Mouse (Mus musculus): ENCODE measurements around the gene Sh3pxd2a. TPM values are rescaled to one million over a fixed set of nuclear protein-coding genes. Genes with fewer than 3 reads are reported as not detected.
"Not testable (repeated sequence)": the region's sequence is repeated elsewhere in the genome, so short reads cannot be mapped to it uniquely, and the experiment has no call there.

Gene Sh3pxd2a
- polyA plus RNA-seq, 1 experiment from 2014 or later, result 3.9 TPM

DNA sequence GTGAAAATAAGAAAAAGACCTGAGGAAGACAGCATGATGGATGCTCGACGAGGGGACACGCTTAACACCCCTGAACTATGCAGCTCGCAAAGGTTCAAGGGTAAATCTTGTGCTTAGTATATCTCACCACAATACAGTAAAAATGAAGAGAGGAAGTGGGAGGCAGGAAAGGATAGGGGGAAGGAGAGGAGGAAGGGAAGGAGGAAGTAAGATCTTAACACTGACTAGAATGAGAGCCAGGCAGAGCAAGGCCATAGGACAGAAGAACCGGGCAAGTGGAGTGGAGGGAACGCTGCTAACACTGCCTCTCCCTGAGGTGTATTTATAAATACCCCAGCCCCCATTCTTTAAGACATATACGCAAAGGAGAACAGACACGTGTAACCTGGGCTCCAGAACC, 58.7 kb downstream of the Sh3pxd2a start:
- Histone ChIP-seq H3K36me3 (peaks cover 22% of the 10 kb centered on the region), H3K4me3 (no peak overlapping the region), H3K4me1 (peaks cover 86% of the 10 kb centered on the region), H3K9me3 (no peaks in the 10 kb centered on the region; the same call in 1 of the 2 replicates), H3K27me3 (ENCODE audit: insufficient read depth, poor library complexity, severe bottlenecking) (no peaks in the 10 kb centered on the region), H3K27ac (peak overlapping the region; percentile 74)
- 78% methylated on average over 8 of the region's 8 CpGs for WGBS
- no peak for DNase-seq (ENCODE audit: low spot score)

GRCm38 (mm10) chr19:47403391-47404379, 60.5 kb downstream of the Sh3pxd2a start:
- no peak for DNase-seq (ENCODE audit: low spot score)
- no peaks in the 10 kb centered on the region for H3K27me3 ChIP-seq (ENCODE audit: insufficient read depth, poor library complexity, severe bottlenecking)
- 58% methylated on average over 3 of the region's 3 CpGs for WGBS
- no peaks in the 10 kb centered on the region; the same call in 1 of the 2 replicates for H3K9me3 ChIP-seq
- peak overlapping the region; percentile 4; the same call in 1 of the 2 replicates for H3K4me3 ChIP-seq
- peaks cover 17% of the 10 kb centered on the region for H3K36me3 ChIP-seq
- peak overlapping the region; percentile 81 for H3K27ac ChIP-seq
- peaks cover 75% of the 10 kb centered on the region for H3K4me1 ChIP-seq

- Histone ChIP-seq H3K27me3 (ENCODE audit: insufficient read depth, poor library complexity, severe bottlenecking) (no peaks in the 10 kb centered on the region), H3K27ac (peak overlapping the region; percentile 81), H3K9me3 (no peaks in the 10 kb centered on the region), H3K4me3 (peak overlapping the region; percentile 4; the same call in 1 of the 2 replicates), H3K4me1 (peaks cover 75% of the 10 kb centered on the region), H3K36me3 (peaks cover 10% of the 10 kb centered on the region)
- peak; percentile 95 for DNase-seq (ENCODE audit: low spot score)
- 4% methylated on average over 6 of the region's 6 CpGs for WGBS
These were observed 61.2 kb downstream of the Sh3pxd2a start for GRCm38 (mm10) chr19:47402976-47403375.

GRCm38 (mm10) chr19:47402544-47402943, 61.7 kb downstream of the Sh3pxd2a start:
- no peak for DNase-seq (ENCODE audit: low spot score)
- Histone ChIP-seq H3K4me3 (peak overlapping the region; percentile 4; the same call in 1 of the 2 replicates), H3K9me3 (no peaks in the 10 kb centered on the region), H3K4me1 (peaks cover 75% of the 10 kb centered on the region), H3K27ac (peak overlapping the region; percentile 81), H3K36me3 (peaks cover 7% of the 10 kb centered on the region), H3K27me3 (ENCODE audit: insufficient read depth, poor library complexity, severe bottlenecking) (no peaks in the 10 kb centered on the region)
- WGBS, result 50% methylated on average over 4 of the region's 4 CpGs

GRCm38 (mm10) chr19:47399709-47400108, 64.5 kb downstream of the Sh3pxd2a start:
- no peaks in the 10 kb centered on the region for H3K27me3 ChIP-seq (ENCODE audit: insufficient read depth, poor library complexity, severe bottlenecking)
- H3K4me1 ChIP-seq, result peaks cover 61% of the 10 kb centered on the region
- H3K4me3 ChIP-seq, result no peak overlapping the region
- no peaks in the 10 kb centered on the region for H3K9me3 ChIP-seq
- H3K36me3 ChIP-seq, result peaks cover 17% of the 10 kb centered on the region
- no peak for DNase-seq (ENCODE audit: low spot score)
- H3K27ac ChIP-seq, result no peak overlapping the region
- WGBS, result 92% methylated on average over 4 of the region's 4 CpGs

- Histone ChIP-seq H3K4me1 (peaks cover 59% of the 10 kb centered on the region), H3K27ac (no peak overlapping the region), H3K4me3 (no peak overlapping the region), H3K9me3 (no peaks in the 10 kb centered on the region), H3K36me3 (peaks cover 23% of the 10 kb centered on the region), H3K27me3 (ENCODE audit: insufficient read depth, poor library complexity, severe bottlenecking) (no peaks in the 10 kb centered on the region)
- no peak for DNase-seq (ENCODE audit: low spot score)
- 95% methylated on average over 11 of the region's 11 CpGs for WGBS
These were observed 65.2 kb downstream of the Sh3pxd2a start for GRCm38 (mm10) chr19:47399029-47399428.

DNA sequence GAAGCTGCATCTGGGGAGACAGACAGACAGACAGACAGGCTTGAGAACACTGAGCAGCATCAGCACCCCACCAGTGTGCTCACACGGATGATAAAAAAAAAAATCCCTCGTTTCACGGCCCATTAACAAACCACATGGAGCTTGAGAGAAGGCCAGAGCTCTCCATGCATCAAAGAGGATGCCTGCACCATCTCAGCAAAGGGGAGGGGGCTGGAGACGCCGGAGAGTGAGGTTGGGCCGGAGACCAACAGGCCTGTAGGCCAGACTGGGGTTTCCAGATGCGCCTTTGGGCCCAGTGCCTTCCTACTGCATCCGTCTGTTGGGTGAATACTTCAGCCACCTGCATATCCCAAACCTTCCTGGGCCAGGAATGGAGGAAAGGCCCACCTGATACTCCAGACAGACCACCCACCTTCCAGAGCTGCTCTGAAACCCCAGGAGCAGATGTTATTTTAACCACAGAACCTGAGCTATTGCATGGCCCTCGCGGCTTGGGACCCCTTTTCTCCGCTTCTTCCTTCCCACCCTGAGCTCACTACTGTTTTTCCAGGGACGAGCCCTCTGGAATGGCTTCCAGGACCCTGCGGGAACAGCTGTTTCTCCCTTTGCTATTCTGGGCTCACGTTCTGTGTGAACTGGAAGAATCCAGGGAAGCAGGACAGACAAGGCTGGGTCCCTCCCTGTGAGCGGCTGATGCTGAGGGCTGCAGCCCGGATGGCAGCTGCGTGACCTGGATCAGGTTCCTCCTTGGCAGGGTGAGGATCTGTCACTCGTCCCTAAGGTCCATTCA, 66.1 kb downstream of the Sh3pxd2a start:
- Histone ChIP-seq H3K4me1 (peaks cover 49% of the 10 kb centered on the region), H3K27ac (peak overlapping the region; percentile 59), H3K4me3 (no peak overlapping the region), H3K9me3 (no peaks in the 10 kb centered on the region), H3K27me3 (ENCODE audit: insufficient read depth, poor library complexity, severe bottlenecking) (no peaks in the 10 kb centered on the region), H3K36me3 (peaks cover 27% of the 10 kb centered on the region)
- 57% methylated on average over 18 of the region's 18 CpGs for WGBS
- no peak for DNase-seq (ENCODE audit: low spot score)

DNA sequence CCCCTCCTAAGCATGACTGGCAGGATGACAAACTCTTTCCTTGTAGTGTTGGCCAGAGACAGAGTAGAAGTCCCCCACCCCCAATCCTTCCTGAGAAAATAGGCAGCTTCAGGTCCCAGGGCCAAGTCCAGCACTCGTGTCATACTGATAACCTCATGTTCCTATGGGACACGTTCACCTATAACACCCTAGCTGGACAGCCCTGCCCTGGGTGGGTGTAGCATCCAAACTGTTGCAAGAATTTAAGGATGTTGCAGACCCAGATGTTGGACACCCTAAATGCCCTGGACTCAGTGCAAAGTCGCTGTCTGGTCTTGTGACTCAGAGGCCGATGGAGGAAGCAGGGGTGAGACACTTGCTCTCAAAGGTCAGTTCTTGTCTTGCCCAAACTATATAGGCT, 68.9 kb downstream of the Sh3pxd2a start:
- Histone ChIP-seq H3K4me1 (peaks cover 31% of the 10 kb centered on the region), H3K27me3 (ENCODE audit: insufficient read depth, poor library complexity, severe bottlenecking) (no peaks in the 10 kb centered on the region)

DNA sequence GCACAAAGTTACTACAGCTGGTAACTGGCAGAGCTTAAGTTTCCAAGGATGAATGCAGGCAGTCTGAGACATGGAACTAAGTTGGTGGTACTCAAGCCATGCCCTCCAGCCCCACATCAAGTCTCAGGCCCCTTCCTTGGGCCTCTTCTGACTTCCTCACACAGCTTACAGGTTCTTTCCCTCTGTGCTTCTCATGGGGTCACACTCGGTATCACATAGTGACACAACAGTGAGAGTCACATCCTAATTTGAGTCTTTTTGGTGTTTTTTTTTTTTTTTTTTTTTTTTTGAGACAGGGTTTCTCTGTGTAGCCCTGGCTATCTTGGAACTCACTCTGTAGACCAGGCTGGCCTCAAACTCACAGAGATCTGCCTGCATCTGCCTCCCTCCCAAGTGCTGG, 69.4 kb downstream of the Sh3pxd2a start:
- H3K9me3 ChIP-seq; H3K27ac ChIP-seq; DNase-seq (ENCODE audit: low spot score); H3K27me3 ChIP-seq (ENCODE audit: insufficient read depth, poor library complexity, severe bottlenecking); H3K4me3 ChIP-seq: not testable (repeated sequence)
- Histone ChIP-seq H3K4me1 (peaks cover 28% of the 10 kb centered on the region), H3K36me3 (peaks cover 43% of the 10 kb centered on the region)
- 92% methylated on average over 1 of the region's 1 CpGs for WGBS

More for the DNA sequence above, 68.9 kb downstream of the Sh3pxd2a start:
- DNase-seq (ENCODE audit: low spot score), result no peak
- Histone ChIP-seq H3K36me3 (peaks cover 43% of the 10 kb centered on the region), H3K9me3 (no peaks in the 10 kb centered on the region), H3K27ac (peak overlapping the region; percentile 53; the same call in 1 of the 2 replicates), H3K4me3 (no peak overlapping the region)
- WGBS, result 54% methylated on average over 4 of the region's 4 CpGs

DNA sequence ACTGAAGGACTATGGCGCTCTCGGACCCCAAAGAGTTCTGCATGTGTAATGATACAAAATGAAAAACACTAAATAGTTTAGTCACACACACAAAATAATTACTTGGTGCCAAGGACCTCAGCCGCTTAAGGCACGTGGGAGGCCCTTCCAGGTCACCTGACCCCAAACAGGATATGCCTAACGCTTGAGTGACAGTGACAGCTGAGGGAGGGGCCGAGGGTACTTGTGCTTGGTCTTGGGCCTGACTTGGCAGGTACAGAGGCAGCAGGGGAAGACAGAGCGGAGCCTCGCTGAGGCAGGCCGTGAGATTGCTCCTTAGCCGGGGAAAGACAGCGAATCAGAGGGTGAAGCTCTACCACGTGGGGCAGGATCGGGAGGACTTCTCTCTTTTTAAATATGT, 73.3 kb downstream of the Sh3pxd2a start:
- no peaks in the 10 kb centered on the region for H3K27me3 ChIP-seq (ENCODE audit: insufficient read depth, poor library complexity, severe bottlenecking)
- no peak overlapping the region for H3K4me3 ChIP-seq
- WGBS, result 76% methylated on average over 13 of the region's 13 CpGs
- H3K27ac ChIP-seq, result peak overlapping the region; percentile 36; the same call in 1 of the 2 replicates
- DNase-seq (ENCODE audit: low spot score), result no peak
- peaks cover 39% of the 10 kb centered on the region for H3K4me1 ChIP-seq
- H3K9me3 ChIP-seq, result no peaks in the 10 kb centered on the region
- H3K36me3 ChIP-seq, result peaks cover 31% of the 10 kb centered on the region; the same call in 1 of the 2 replicates

DNA sequence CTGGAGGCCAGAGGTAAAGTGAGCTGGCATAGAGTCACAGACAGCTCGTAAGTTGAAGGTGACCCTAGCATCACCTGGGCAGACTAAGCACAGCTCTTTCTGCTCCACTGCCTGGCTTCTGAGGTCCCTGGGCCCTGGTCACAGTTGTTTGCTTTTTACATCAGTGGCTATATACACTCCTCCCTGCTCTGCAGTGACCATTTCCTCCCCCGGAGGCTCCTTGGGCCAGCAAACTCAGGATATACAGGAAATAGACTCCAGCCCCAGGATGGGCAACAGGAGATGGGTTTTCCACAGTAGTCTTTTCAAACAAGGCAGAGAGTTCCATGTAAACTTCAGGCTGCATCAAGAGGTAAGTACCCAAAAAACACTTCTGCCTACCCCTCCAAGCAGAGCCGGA, 76.3 kb downstream of the Sh3pxd2a start:
- no peak overlapping the region for H3K4me3 ChIP-seq
- peak overlapping the region; percentile 86 for H3K27ac ChIP-seq
- H3K9me3 ChIP-seq, result no peaks in the 10 kb centered on the region
- peaks cover 57% of the 10 kb centered on the region for H3K4me1 ChIP-seq
- no peaks in the 10 kb centered on the region for H3K27me3 ChIP-seq (ENCODE audit: insufficient read depth, poor library complexity, severe bottlenecking)
- peaks cover 15% of the 10 kb centered on the region; the same call in 1 of the 2 replicates for H3K36me3 ChIP-seq
- no peak for DNase-seq (ENCODE audit: low spot score)
- 51% methylated on average over 3 of the region's 3 CpGs for WGBS

DNA sequence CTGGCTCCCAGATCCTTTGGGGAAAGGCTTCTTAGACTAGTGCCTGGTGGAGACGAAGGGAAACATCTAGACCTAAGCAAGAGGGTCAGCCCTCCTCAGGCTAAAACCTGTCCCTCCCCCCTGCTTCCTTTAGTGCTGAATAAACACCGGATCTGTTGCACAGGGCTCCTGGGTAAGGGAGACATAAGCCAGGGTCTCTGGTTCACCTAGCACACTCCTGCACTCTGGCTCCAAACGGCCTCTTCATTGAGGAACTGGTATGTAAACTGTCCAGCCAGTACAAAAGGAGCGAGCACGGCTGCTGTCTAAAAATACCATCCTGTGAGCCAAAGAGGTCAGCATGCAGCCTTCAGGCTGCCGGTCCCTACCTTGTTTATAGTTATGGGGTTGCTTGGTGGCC, 76.8 kb downstream of the Sh3pxd2a start:
- H3K27ac ChIP-seq, result peak overlapping the region; percentile 86
- no peaks in the 10 kb centered on the region for H3K9me3 ChIP-seq
- H3K27me3 ChIP-seq (ENCODE audit: insufficient read depth, poor library complexity, severe bottlenecking), result no peaks in the 10 kb centered on the region
- no peak overlapping the region for H3K4me3 ChIP-seq
- no peak for DNase-seq (ENCODE audit: low spot score)
- H3K36me3 ChIP-seq, result peaks cover 10% of the 10 kb centered on the region; the same call in 1 of the 2 replicates
- peaks cover 57% of the 10 kb centered on the region for H3K4me1 ChIP-seq
- WGBS, result 17% methylated on average over 6 of the region's 6 CpGs

Measured in heart, embryonic 10.5 days (tissue).